Comparison of ENCODE assay signal across 12 mouse cellular contexts in the genomic region with DNA sequence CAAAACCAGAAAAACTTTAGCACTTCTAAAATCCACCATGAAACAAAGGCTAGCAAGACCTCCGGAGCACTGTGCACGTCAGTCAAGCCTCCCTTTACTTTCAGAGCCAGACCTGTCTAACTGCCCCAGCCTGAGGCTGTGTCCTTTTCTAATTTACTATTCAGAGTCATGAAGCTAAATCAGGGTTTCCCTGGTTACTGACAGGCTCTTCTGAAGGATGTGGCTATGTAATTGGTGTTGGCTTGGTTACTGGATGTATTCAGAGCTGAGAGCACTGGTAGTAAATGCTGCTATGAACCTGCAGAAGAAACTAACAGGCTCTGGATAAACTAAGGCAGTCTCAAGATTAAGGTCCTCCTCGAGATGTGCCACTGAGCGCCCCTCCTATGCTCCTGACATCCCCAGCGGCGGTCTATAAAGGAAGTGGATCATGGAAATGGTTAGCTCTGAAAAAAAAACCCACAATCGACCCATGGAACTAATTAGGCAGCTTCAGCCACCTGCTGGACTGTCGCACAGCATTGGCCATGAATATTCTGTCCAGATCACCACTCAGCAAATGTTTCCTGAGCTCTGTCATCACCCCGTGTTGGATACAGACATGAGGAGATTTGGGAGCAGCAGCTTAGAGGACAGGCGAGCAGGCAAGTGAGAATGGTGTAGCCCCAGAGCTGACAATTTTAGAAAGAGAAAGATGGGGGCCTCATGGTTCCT. TPM values are rescaled to one million over a fixed set of nuclear protein-coding genes. Genes with fewer than 3 reads are reported as not detected.
DNase-seq lines count a peak whose midpoint lies in the region; ATAC-seq lines count a peak whose summit lies in the region.
"Had no signal": no experiment of that assay in that cellular context is flagged by ENCODE, and none has a peak within 500 bp of the region (broad histone marks: within the 10 kb centered on the region; RNA-seq: fewer than 3 reads in every experiment).

No protein-coding gene starts in this region.

- H3K9me3 ChIP-seq in hindbrain, embryonic 10.5 days = no peaks in the 10 kb centered on the region
- H3K9me3 ChIP-seq in midbrain, embryonic 15.5 days = no peaks in the 10 kb centered on the region
- H3K9me3 ChIP-seq: embryonic facial prominence, embryonic 15.5 days; limb, embryonic 13.5 days had no signal

- peak; percentile 36 for DNase-seq in ZHBTc4 (ENCODE audit: low read depth, low spot score)
- peak; percentile 68 for DNase-seq in embryo, embryonic 11 days
- peak; percentile 46 for DNase-seq in hindbrain, embryonic 10.5 days (ENCODE audit: low spot score)
- no peak for DNase-seq in natural killer cell, adult 2 months (ENCODE audit: low spot score in 2 of 2)
- no peak for DNase-seq in urinary bladder, postnatal 25 days (ENCODE audit: low spot score)
- DNase-seq in right cerebral cortex, adult 18-20 months = no peak
- DNase-seq: kidney, postnatal 36 days; right cerebral cortex, postnatal 4 days had no signal

- peaks cover 24% of the 10 kb centered on the region for H3K4me1 ChIP-seq in hindbrain, embryonic 10.5 days (replicated peaks)
- peaks cover 20% of the 10 kb centered on the region for H3K4me1 ChIP-seq in midbrain, embryonic 15.5 days

- 0 out of 2 replicates have a peak overlapping the region, but pooled peaks have one; percentile 11 for H3K4me3 ChIP-seq in hindbrain, embryonic 10.5 days
- H3K4me3 ChIP-seq in midbrain, embryonic 15.5 days = no peak overlapping the region

- H3K27me3 ChIP-seq in hindbrain, embryonic 10.5 days (ENCODE audit: insufficient read depth, poor library complexity, severe bottlenecking) = no peaks in the 10 kb centered on the region
- H3K27me3 ChIP-seq in midbrain, embryonic 15.5 days (replicated peaks) = no peaks in the 10 kb centered on the region
- H3K27me3 ChIP-seq: embryonic facial prominence, embryonic 15.5 days; limb, embryonic 13.5 days had no signal

- no peaks in the 10 kb centered on the region for H3K36me3 ChIP-seq in hindbrain, embryonic 10.5 days
- H3K36me3 ChIP-seq in midbrain, embryonic 15.5 days (replicated peaks) = no peaks in the 10 kb centered on the region
- H3K36me3 ChIP-seq: embryonic facial prominence, embryonic 15.5 days; limb, embryonic 13.5 days had no signal

- peak; percentile 80 for ATAC-seq in midbrain, embryonic 15.5 days (replicated peaks)
- ATAC-seq: lung, postnatal 0 days had no signal

- H3K9ac ChIP-seq in midbrain, embryonic 15.5 days = no peak overlapping the region
- H3K9ac ChIP-seq: embryonic facial prominence, embryonic 15.5 days; limb, embryonic 13.5 days had no signal

- 44% methylated on average over 10 of the region's 10 CpGs for WGBS in hindbrain, embryonic 10.5 days
- whole genome bisulfite sequencing in midbrain, embryonic 15.5 days = 22% methylated on average over 10 of the region's 10 CpGs

- H3K27ac ChIP-seq in hindbrain, embryonic 10.5 days = peak overlapping the region; percentile 84
- H3K27ac ChIP-seq in midbrain, embryonic 15.5 days = peak overlapping the region; percentile 27
- H3K27ac ChIP-seq: embryonic facial prominence, embryonic 15.5 days; limb, embryonic 13.5 days had no signal

- H3K4me2 ChIP-seq in midbrain, embryonic 15.5 days = 0 out of 2 replicates have a peak overlapping the region, but pooled peaks have one; percentile 11

RNA-seq across cellular contexts. Expression of a gene that starts 31.7 kb away (rescaled TPM):
- 10.6 and 12.1 TPM in 2 replicates for polyA plus RNA-seq in hindbrain, embryonic 10.5 days (2016; fragmentation: Nextera tagmentation; extraction: Ambion mirVana)
- polyA plus RNA-seq in midbrain, embryonic 15.5 days (2015; fragmentation: Nextera tagmentation; extraction: Ambion mirVana) = 10.1 and 10.5 TPM in 2 replicates

Comparison
In these comparisons a context has a peak if more than half of its experiments do, and no peak if none do; other contexts are left out.
1. DNase-seq: peak in ZHBTc4 (single experiment), embryo, embryonic 11 days (single experiment) and hindbrain, embryonic 10.5 days (single experiment); none in natural killer cell, adult 2 months (0 of 2), urinary bladder, postnatal 25 days (single experiment) and right cerebral cortex, adult 18-20 months (single experiment).